Mouse (Mus musculus) liver, embryonic 14.5 days (tissue): Measurements from ENCODE around the gene Hoxd4. TPM values are rescaled to one million over a fixed set of nuclear protein-coding genes. Genes with fewer than 3 reads are reported as not detected.

Experiments used
- ATAC-seq: fragments of 200-750 bp; cut with Nextera tagmentation; 2 replicates; pipeline ENCODE4 v1.8.0; 2017; ENCODE audit warnings: moderate number of reproducible peaks, mild to moderate bottlenecking, moderate library complexity; ENCODE audit not compliant: insufficient read depth
- DNase-seq, 3 experiments: peaks; one replicate each; pipeline ENCODE4 v3.0.0-alpha.2; 2012 to 2013; ENCODE audit warnings: low read depth in 3 of 3, low spot score in 3 of 3
- H3K27ac ChIP-seq: fragments of 300-500 bp; sonication (generic); 2 replicates; pipeline ENCODE4 v1.5.1; 2014; ENCODE audit warnings: moderate library complexity, mild to moderate bottlenecking, control low read depth, inconsistent platforms
- H3K27me3 ChIP-seq: fragments of 300-500 bp; sonication (generic); 2 replicates; pipeline ENCODE4 v1.6.1; 2014; ENCODE audit warnings: mild to moderate bottlenecking, low read length, moderate library complexity; ENCODE audit not compliant: control insufficient read depth, insufficient read depth
- H3K36me3 ChIP-seq: fragments of 300-500 bp; sonication (generic); replicated peaks from 2 replicates; pipeline ENCODE4 v1.6.1; 2014; ENCODE audit warnings: low read depth; ENCODE audit not compliant: control insufficient read depth, insufficient read depth
- H3K4me1 ChIP-seq, 2 experiments: fragments of 200-500 bp in 1 of 2; fragments of 300-500 bp in 1 of 2; sonication (generic) in 1 of 2; replicated peaks; 2 replicates each; pipeline ENCODE4 v1.6.1; 2012 to 2014; ENCODE audit warnings: antibody characterized with exemption in 1 of 2, inconsistent platforms in 1 of 2, low read length in 1 of 2; ENCODE audit not compliant: control insufficient read depth in 2 of 2, insufficient read depth in 2 of 2
- H3K4me2 ChIP-seq: fragments of 300-500 bp; sonication (generic); 2 replicates; pipeline ENCODE4 v1.6.1; 2014; ENCODE audit warnings: low read depth, mild to moderate bottlenecking, control low read depth, moderate library complexity
- H3K4me3 ChIP-seq, 2 experiments: fragments of 200-500 bp in 1 of 2; fragments of 300-500 bp in 1 of 2; sonication (generic) in 1 of 2; 2 replicates each; pipeline ENCODE4 v1.5.1; 2012 to 2014; ENCODE audit warnings: low read depth in 2 of 2, low read length in 2 of 2, mild to moderate bottlenecking in 2 of 2, control low read depth in 1 of 2, inconsistent platforms in 1 of 2, moderate library complexity in 1 of 2; ENCODE audit not compliant: insufficient read depth in 1 of 2
- H3K9ac ChIP-seq: fragments of 300-500 bp; sonication (generic); replicated peaks from 2 replicates; pipeline ENCODE4 v1.6.1; 2014; ENCODE audit warnings: mild to moderate bottlenecking, control low read depth, moderate library complexity
- H3K9me3 ChIP-seq: fragments of 300-500 bp; sonication (generic); 2 replicates; pipeline ENCODE4 v1.6.1; 2016; ENCODE audit warnings: low read length, mixed read lengths; ENCODE audit not compliant: control insufficient read depth
- CTCF ChIP-seq: IDR thresholded peaks from 2 replicates; pipeline ENCODE4 v1.5.1; 2016; ENCODE audit warnings: antibody characterized with exemption, low read depth, control low read depth
- EP300 ChIP-seq: IDR thresholded peaks from 2 replicates; pipeline ENCODE4 v1.6.1; 2016; ENCODE audit warnings: antibody characterized with exemption, low read depth
- WGBS: fragments of 180-500 bp; shearing (Covaris S2); extraction: QIAGEN DNeasy Blood & Tissue Kit; methylation state at CpG from one replicate; pipeline ENCODE4 v1.1.7; 2014; ENCODE audit not compliant: insufficient replicate concordance; 5-methylcytosine and 5-hydroxymethylcytosine counted together
- polyA plus RNA-seq, 2 experiments: library from polyadenylated mRNA; depleted of rRNA in 1 of 2; stranded (reverse) in 1 of 2; unstranded in 1 of 2; fragments of >200 nt; fragmentation: Nextera tagmentation in 1 of 2; extraction: Ambion mirVana in 1 of 2; gene quantifications; 2 replicates each; pipeline versions ENCODE4 v1.2.1 to v1.2.3; 2012 to 2014

Gene Hoxd4
- polyA plus RNA-seq, 2 experiments = 0.04 TPM; not detected in 1

- H3K36me3 ChIP-seq = no peaks in the 10 kb centered on the region
- peaks cover 96% of the 10 kb centered on the region for H3K27me3 ChIP-seq
- TF ChIP-seq CTCF (no peak), EP300 (no peak)
- under 1% methylated on average over 40 of the region's 51 CpGs for WGBS
- H3K4me3 ChIP-seq = peak within 1 kb of the TSS in 1 of 2 experiments; percentile 23; a peak in 2 of 4 replicates
- ATAC-seq (no peak), DNase-seq (no peak)
- H3K9me3 ChIP-seq = no peaks in the 10 kb centered on the region
- no peak within 1 kb of the TSS for H3K27ac ChIP-seq
- H3K4me2 ChIP-seq = peak within 1 kb of the TSS; percentile 32
- no peak within 1 kb of the TSS for H3K9ac ChIP-seq
- no peaks in the 10 kb centered on the region for H3K4me1 ChIP-seq
Measured at GRCm38 (mm10) chr2:74667842-74668357, 43.8 kb upstream of the Hoxd4 start, which contains the start of gene Hoxd13. Hoxd13 (plus strand) TSS chr2:74668310.

GRCm38 (mm10) chr2:74668370-74669229 is 43.1 kb upstream of the Hoxd4 start:
- peaks cover 96% of the 10 kb centered on the region for H3K27me3 ChIP-seq
- no peaks in the 10 kb centered on the region for H3K4me1 ChIP-seq
- H3K36me3 ChIP-seq = no peaks in the 10 kb centered on the region
- no peak for ATAC-seq
- H3K4me2 ChIP-seq = peak overlapping the region; percentile 32
- H3K4me3 ChIP-seq = peak overlapping the region in 1 of 2 experiments; percentile 23; a peak in 2 of 4 replicates
- WGBS = under 1% methylated on average over 68 of the region's 74 CpGs
- no peak overlapping the region for H3K9ac ChIP-seq
- TF ChIP-seq CTCF (no peak), EP300 (no peak)
- no peak for DNase-seq
- H3K9me3 ChIP-seq = no peaks in the 10 kb centered on the region
- no peak overlapping the region for H3K27ac ChIP-seq

GRCm38 (mm10) chr2:74669230-74669578 is 42.5 kb upstream of the Hoxd4 start:
- no peak overlapping the region for H3K27ac ChIP-seq
- H3K27me3 ChIP-seq = peaks cover 96% of the 10 kb centered on the region
- WGBS = 2% methylated on average over 3 of the region's 3 CpGs
- H3K36me3 ChIP-seq = no peaks in the 10 kb centered on the region
- no peaks in the 10 kb centered on the region for H3K4me1 ChIP-seq
- no peak overlapping the region for H3K4me2 ChIP-seq
- H3K9ac ChIP-seq = no peak overlapping the region
- no peak for DNase-seq
- no peak for ATAC-seq
- TF ChIP-seq EP300 = no peak
- no peak for TF ChIP-seq CTCF
- H3K4me3 ChIP-seq = no peak overlapping the region
- H3K9me3 ChIP-seq = no peaks in the 10 kb centered on the region

- no peak overlapping the region for H3K4me3 ChIP-seq
- no peak overlapping the region for H3K9ac ChIP-seq
- TF ChIP-seq CTCF = no peak
- no peaks in the 10 kb centered on the region for H3K36me3 ChIP-seq
- 3% methylated on average over 14 of the region's 14 CpGs for WGBS
- no peak for ATAC-seq
- no peak overlapping the region for H3K4me2 ChIP-seq
- peaks cover 96% of the 10 kb centered on the region for H3K27me3 ChIP-seq
- H3K9me3 ChIP-seq = no peaks in the 10 kb centered on the region
- H3K27ac ChIP-seq = no peak overlapping the region
- no peaks in the 10 kb centered on the region for H3K4me1 ChIP-seq
- no peak for DNase-seq
Measured at GRCm38 (mm10) chr2:74669650-74670235, 42.0 kb upstream of the Hoxd4 start.

DNA sequence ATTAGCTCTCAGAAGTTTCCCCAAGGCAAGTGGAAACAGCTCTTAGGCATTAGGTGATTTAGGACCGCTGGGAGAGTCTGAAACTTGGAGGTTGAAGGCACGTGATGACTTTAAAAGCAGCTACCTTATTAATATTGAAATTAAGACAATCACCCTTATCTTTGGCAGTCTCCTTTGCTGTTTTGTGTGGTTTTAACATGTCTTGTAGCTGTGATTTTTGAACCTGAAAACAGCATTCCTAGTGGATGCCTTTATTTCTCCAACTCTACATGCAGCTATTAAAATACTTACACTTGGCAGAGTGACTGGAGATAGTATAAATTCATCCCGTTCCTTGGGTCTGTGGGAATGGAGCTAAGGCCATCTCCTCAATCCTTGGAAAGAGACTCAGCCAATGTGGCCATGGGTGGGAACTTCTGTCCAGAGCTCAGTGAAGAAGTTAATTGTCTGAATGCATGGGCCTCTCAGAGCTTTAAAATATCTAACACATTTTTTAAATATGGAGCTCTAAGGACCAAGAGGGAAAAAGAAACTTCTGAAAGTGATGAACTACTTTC is 41.0 kb upstream of the Hoxd4 start:
- H3K36me3 ChIP-seq = no peaks in the 10 kb centered on the region
- no peak overlapping the region for H3K9ac ChIP-seq
- no peaks in the 10 kb centered on the region for H3K4me1 ChIP-seq
- ATAC-seq = no peak
- H3K4me2 ChIP-seq = no peak overlapping the region
- H3K27me3 ChIP-seq = peaks cover 97% of the 10 kb centered on the region
- WGBS = 5% methylated on average over 3 of the region's 3 CpGs
- H3K27ac ChIP-seq = no peak overlapping the region
- DNase-seq = no peak
- no peak overlapping the region for H3K4me3 ChIP-seq
- TF ChIP-seq EP300 (no peak), CTCF (no peak)
- no peaks in the 10 kb centered on the region for H3K9me3 ChIP-seq
